Mouse (Mus musculus) heart, adult 2 months (tissue): ENCODE data around the gene Calr.

Experiments used
- CTCF ChIP-seq: fragments of 200-600 bp; IDR thresholded peaks from 2 replicates; pipeline ENCODE4 v1.8.1; 2022; ENCODE audit warnings: antibody characterized with exemption, mild to moderate bottlenecking, moderate library complexity
- EP300 ChIP-seq: fragments of 200-500 bp; IDR thresholded peaks from 2 replicates; pipeline ENCODE4 v1.6.1; 2011; ENCODE audit warnings: low read depth, low read length, control low read depth; ENCODE audit not compliant: insufficient read depth
- POLR2A ChIP-seq: fragments of 200-500 bp; IDR thresholded peaks from 2 replicates; pipeline ENCODE4 v1.6.1; 2011; ENCODE audit warnings: mild to moderate bottlenecking, low read depth, low read length, control low read depth; ENCODE audit not compliant: insufficient read depth

- no peak for TF ChIP-seq CTCF
- no peak for TF ChIP-seq POLR2A
- no peak for TF ChIP-seq EP300
These were observed 6.9 kb downstream of the Calr start for GRCm38 (mm10) chr8:84839875-84840247.
